Mouse (Mus musculus): ENCODE data around the gene Esp38. TPM values are rescaled to one million over a fixed set of nuclear protein-coding genes. Genes with fewer than 3 reads are reported as not detected.
"Not testable (repeated sequence)": the region's sequence is repeated elsewhere in the genome, so short reads cannot be mapped to it uniquely, and the experiment has no call there.

Esp38 gene
- not detected for total RNA-seq (2021)
- long read RNA-seq, experiment 1: 0 reads
- long read RNA-seq, experiment 2: 0 reads

DNA sequence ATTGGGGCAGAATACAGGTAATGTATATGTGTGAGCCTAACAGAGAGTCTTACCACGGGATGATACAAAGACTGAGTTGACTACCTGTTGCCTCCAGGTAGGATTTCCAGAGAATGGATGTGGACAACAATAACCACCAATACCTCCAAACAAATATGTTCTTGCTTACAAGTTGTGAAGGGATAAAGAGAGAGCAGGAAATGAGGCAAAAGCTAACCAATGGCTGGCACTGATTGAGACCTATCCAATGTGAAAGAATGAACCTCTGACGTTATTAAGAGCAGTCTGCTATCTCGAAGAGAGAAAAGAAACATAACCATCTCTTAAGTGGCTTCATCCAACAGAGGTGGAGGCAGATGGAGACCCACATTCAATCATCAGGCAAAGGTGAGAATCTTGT, at the start of gene Esp38:
Gene Esp38, plus strand, starts transcription at position 301 of the 400 bp plus-strand sequence.
- no peak for DNase-seq
- intact Hi-C loops (cut with DNase I): no loop called here

DNA sequence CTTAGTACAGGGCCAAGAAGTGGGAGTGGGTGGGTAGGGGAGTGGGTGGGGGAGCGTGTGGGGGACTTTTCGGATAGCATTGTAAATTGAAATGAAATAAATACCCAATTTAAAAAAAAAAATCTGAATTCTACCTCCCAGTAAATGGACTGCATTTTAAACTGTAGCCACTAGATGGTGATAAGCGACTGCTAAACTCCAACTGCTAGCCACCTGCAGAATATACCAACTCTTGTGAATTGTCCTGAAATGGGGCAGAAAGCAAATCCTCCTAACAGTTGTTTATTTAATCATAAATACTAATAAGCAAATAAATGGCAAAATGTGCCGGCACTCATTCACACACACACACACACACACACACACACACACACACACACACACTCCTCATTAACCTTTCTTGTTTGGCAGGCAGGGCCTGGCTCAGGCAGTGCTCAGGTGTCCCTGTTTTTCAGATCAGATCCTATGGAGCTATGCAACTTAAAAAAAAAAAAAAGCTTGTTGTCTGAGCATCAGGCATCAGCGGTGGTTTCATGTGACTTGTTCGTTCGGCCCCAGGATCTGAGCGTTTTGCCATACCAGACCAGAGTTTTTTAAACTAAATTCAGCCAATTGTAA, 47.3 kb upstream of the Esp38 start:
- intact Hi-C loops (cut with DNase I); DNase-seq: not testable (repeated sequence)

Other genes with a start within 250 kb of the Esp38 start
- gene AC192777.2, start 144.9 kb downstream of the Esp38 start, total RNA-seq (2021): not detected